Mouse (Mus musculus) megakaryocyte progenitor cell, adult 5-6 weeks (primary cell): Measurements from ENCODE around the gene Msantd1. TPM values are rescaled to one million over a fixed set of nuclear protein-coding genes. Genes with fewer than 3 reads are reported as not detected.
A peak's percentile ranks its signal among the peaks of the same experiment; 100 is the strongest.

Experiments
- ATAC-seq: replicated peaks from 2 replicates; pipeline ENCODE4 v1.8.0; 2016; ENCODE audit warnings: mild to moderate bottlenecking, moderate TSS enrichment, inconsistent platforms; ENCODE audit not compliant: poor library complexity
- total RNA-seq, 2 experiments: library from RNA; stranded (forward) in 1 of 2; stranded (reverse) in 1 of 2; fragments of 157-497, 149-512 nt in 1 of 2; fragments of 200-1000 nt in 1 of 2; gene quantifications; 2 replicates each; pipeline versions ENCODE4 v1.2.3 to v1.2.4; 2015 to 2017

Msantd1 gene
- total RNA-seq, 2 experiments from 2014 or later, result 0.08 to 0.44 TPM

GRCm38 (mm10) chr5:34923920-34924319 is 16.1 kb downstream of the Msantd1 start:
- peak; percentile 74 for ATAC-seq

DNA sequence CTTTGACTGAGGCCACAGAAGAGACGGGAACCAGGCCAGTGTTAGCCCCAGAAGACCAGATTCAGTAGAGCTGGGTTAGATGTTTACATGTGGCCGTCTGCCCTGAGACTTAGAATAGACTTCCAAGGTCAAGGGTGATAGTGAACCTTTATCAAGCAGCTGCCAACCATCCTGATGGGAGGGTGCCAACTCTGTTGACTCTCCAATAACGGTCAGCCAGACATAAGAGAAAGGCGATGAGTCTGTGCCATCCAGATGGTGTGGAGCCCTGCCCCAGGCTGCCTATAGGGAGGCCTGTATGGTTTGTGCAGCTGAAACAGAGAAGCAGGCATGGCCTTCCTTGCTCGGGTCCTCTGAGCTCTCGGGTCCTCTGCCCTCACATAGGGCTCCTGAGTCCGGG is 16.7 kb downstream of the Msantd1 start:
- ATAC-seq, result peak; percentile 84

DNA sequence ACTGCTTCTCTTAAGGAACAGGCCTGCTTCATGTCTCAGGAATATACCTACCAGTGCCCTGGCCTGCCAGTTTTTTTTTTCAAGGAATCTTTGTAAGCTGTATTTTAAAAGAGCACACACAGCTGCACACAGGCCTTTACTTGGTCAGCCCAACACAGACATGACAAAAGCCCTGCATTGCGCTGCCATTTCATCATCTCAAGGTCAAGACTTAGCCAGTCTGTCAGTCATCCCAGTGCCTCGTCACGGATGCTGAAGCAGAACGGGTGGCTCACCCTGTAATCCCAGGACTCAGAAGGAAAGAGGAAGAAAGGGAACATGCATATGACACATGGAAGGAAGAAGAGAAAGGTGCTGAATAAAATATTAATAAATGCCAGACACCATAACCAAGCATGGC is 19.8 kb downstream of the Msantd1 start:
- no peak for ATAC-seq

GRCm38 (mm10) chr5:34930151-34930975 is 22.6 kb downstream of the Msantd1 start:
- peak; percentile 87 for ATAC-seq

DNA sequence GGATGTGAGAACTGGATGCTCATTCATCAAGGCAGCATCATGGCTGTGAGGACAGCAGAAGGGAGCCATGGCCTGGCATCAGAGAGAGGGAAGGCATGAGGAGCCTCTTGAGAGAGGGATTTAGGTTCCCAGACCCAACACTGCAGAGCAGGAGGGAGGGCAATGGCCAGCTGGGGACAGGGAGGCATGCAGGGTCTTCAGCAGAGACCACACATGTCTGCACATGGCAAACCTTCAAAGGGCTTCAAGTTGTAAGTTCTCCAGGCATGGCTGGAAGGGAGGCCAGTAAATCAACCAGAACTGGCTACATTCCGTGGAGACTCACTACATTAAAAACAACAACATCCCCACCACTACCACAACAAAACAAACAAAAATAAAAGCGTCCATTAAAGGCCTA is 23.3 kb downstream of the Msantd1 start:
- ATAC-seq, result no peak

DNA sequence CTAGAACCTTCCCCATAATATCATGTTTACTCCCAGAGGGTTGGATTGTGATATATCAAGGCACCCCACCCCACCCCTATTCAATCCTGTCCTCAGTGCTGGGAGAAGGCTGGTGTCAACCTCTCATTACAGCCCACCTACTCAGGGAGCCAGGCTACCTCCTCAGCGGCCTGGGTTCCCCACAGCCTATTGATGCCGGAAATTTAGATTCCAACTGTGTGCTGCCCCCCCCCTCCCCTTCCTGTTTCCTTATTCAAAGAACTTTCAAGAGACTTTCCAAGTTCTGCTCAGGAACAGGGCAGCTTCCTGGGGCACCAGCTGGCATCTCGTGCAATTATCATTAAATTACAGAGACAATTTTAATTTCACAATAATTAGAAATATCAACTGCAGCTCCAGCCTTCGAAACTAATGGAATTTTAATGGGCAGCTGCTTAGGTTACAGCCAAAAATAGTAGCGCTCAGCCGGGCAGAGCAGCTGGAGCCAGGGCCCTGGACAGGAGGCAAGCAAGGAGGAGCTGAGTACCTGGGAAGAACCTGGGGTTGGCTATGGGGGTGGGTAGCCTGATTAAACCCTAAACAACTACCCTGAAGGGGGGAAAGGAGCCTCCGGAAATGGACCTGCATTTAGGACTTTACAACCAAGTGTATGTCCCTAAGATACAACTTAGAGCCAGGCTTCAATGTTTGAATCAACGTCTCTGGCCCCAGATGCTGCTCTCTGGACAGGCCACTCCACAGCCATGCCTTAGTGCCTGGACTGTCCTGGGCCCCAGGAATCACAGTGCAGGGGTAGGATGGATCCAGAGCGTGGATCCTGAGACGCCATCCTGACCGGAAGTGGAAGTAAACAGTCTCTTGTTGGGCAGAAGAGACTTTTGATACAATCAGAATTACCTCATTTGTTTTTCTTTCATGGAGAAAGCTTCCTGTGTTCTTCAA is 24.0 kb downstream of the Msantd1 start:
- no peak for ATAC-seq

GRCm38 (mm10) chr5:34932458-34932806 is 24.6 kb downstream of the Msantd1 start:
- ATAC-seq, result no peak

DNA sequence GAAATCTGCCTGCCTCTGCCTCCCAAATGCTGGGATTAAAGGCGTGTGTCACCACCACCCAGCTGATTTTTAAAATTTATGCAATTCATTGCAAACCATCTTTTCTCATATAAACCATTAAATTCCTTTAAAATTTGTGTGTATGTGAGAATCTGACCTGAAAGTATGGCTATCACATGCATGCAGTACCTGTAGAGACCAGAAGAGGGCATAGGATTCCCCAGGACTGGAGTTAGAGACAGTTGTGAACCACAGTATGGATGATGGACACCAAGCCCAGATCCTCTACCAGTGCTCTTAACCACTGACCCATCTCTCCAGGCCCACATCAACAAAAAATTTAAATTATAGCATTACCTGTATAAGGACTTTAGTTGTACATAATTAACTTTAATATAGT is 25.6 kb downstream of the Msantd1 start:
- peak; percentile 44; the same call in 1 of the 2 replicates for ATAC-seq

GRCm38 (mm10) chr5:34941710-34942470 is 34.1 kb downstream of the Msantd1 start:
- ATAC-seq, result no peak

DNA sequence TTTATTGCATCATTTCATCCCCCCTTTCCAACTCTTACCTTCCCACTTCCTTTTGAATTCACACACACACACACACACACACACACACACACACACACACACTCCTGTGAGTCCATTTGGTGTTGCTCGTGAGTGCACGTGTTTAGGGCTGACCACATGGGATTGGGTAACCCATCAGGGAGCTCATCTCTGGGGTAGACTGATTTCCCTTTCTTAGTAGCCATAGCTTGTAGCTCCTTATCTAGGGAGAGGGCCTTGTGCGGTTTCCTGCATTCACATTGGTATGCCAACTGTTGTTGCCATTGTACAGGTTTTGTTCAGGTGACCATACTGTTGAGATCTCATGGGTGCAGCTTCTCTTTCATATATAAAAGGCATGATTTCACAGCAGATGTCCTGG is 35.6 kb downstream of the Msantd1 start:
- peak; percentile 88 for ATAC-seq

DNA sequence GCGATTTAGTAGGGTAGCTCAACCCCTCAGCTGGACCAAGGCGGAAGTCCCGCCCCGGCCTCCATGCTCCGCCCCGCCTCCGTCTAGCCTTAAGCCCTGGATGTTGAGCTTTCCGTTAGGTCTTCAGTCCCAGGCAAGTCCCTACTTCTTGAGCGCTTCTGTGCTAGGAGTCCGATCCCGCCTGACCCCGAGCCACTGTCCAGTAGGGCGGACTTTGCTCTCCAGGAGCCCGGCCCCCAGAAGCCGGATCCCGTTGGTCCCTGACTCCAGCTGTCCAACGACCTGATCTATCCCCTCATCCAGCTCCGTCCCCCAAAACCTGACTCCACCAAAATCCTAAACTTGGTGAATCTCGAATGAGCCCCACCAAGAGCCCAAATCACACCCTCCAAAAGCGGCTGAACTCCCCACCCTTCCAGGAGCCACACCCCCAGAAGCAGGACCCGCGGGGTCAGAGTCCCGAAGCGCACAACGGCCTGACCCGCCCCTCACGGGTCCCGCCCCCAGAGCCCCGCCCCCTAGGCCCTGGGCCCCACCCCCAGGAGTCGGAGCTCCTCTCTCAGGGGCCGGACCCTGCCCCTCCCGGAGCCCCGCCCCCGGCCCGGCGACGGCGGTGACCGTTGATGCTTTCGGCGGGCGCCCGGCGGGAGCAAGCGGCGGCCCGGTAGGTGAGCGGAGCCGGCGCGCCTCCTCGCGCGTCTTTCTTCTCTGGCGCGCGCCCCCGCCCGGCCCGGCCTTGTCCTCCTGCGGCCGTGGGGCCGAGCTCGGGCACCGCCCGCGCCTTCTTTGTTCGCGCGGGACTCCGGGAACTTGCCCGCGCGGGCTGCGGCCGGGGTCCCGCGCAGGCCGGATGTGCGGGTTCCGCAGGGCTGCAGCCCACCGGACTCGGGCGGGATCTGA is 41.3 kb downstream of the Msantd1 start, which contains the start of gene Rgs12:
Gene Rgs12 (plus strand): TSS at position 585 of the 900 bp plus-strand sequence.
- peak; percentile 82 for ATAC-seq

- ATAC-seq, result no peak
These were observed 42.0 kb downstream of the Msantd1 start for GRCm38 (mm10) chr5:34949769-34950211.

GRCm38 (mm10) chr5:34950486-34951160 is 42.8 kb downstream of the Msantd1 start:
- ATAC-seq, result no peak

DNA sequence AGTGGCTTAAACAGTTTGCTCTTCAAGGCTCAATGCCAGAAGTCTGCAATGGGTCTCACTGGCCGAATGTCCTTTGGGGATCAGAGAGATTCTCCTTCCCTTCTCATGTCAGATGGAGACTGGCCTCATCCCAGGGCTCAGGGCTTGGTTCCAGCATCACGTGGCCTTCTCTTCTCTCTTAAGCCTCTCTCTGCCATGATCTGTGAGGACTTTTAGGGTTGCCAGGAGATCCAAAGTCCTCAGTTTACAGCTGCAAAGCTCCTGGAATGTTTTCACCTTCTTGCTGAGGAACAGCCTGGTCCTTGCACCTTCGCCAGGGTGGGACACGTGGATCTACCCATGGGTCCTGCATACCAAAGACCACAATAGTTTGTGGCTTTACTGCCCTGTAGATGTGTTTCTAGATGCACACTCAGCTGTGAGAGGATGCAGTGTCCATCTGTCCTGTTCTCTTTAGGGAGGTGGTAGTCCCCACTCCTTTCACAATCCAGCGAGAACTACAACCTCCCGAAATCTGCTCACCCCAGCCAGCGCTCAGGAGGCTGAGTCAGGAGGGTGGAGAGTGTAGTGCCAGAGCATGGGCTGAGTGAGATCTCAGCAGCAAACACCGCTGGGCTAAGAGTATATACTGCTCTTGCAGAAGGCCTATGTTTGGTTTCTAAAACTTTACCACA is 43.5 kb downstream of the Msantd1 start:
- ATAC-seq, result no peak

- ATAC-seq, result peak; percentile 23; the same call in 1 of the 2 replicates
These were observed 46.7 kb downstream of the Msantd1 start for GRCm38 (mm10) chr5:34954508-34954907.

- peak; percentile 56 for ATAC-seq
These were observed 47.8 kb downstream of the Msantd1 start for GRCm38 (mm10) chr5:34955630-34956029.

- no peak for ATAC-seq
These were observed 48.3 kb downstream of the Msantd1 start for GRCm38 (mm10) chr5:34956151-34956550.

- no peak for ATAC-seq
These were observed 49.2 kb downstream of the Msantd1 start for GRCm38 (mm10) chr5:34957015-34957414.

DNA sequence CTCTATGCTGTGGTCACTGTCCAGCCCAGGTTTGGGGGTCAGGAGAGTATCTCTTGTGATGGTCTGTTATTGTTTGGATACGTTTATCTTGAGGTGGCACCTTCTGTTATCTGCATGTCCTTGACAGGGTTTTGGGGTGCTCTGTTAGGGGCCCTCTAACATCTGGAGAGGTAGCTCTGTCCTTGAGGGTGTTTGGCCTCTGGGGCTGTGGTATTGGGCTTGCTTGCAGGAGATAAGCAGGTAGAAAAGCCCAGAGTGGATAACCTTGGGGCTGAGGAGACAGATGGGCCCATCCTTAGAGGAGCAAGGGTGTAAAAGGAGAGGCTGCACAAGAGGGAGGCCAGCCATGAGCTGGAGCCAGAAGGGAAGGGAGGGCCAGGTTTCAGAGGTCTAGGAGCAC is 52.2 kb downstream of the Msantd1 start:
- peak; percentile 74 for ATAC-seq
